Mouse (Mus musculus) cerebellum, postnatal 4 days (tissue): ENCODE data around the gene Nbas.
A peak's percentile ranks its signal among the peaks of the same experiment; 100 is the strongest.

ENCODE experiments used
- DNase-seq, 2 experiments: peaks; one replicate each; pipeline ENCODE4 v3.0.0; 2022; ENCODE audit warnings: low spot score in 2 of 2, mixed read lengths in 1 of 2

Gene Nbas

DNA sequence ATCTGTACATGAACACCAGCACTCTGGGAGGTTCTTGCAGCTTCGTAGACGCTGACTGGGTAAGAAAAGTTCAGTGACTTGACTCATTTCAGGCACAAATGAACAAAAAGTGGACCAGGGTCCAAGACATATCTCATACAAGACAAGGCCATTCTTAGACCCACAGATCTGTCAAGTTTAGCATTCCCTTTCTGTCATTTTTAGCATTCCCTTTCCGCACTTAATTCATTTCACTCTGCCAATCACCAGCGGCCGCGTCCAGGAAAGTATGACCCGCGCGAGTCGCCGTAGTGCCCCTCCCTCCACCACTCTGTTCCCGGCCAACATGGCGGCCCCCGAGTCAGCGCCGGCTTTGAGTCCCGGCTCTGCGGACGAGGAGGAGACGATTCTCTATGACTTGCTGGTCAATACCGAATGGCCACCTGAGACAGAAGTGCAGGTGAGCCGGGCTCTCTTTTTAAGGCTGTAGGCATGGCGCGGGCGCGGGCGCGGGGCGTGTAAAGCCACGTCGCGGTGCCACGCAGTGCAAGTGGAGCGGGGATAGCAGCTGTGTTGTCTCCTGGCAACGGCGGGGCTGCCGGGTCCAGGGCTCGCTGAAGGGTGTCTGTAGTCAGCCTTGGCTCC lies at the start of gene Nbas:
Gene Nbas (plus strand): TSS at position 308 of the 624 bp plus-strand sequence.
- DNase-seq = peak; percentile 84

DNA sequence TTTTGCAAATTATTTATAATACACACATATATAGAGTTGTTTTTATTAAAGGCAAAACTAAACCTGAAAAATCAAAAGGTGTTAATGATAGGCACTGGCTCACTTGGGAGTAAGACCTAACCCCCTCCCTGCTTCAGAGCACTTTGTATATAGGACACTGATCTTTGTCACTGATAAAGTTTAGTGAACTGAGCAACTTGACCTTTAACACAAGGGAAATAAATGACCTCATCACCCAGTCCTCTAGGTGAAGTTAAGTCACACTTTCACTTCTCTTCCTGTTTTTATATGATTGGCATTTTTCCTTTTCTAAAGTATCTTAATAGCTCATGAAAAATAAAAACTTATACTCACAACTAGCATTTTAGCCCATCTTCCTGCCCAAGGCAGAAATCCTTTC lies 26.5 kb upstream of the Nbas start:
- no peak for DNase-seq

- peak; percentile 75 to 88 for DNase-seq
Observed at GRCm38 (mm10) chr12:13248691-13249572, 20.0 kb upstream of the Nbas start, which contains the start of gene Ddx1. Ddx1 (minus strand) TSS chr12:13249213.

DNA sequence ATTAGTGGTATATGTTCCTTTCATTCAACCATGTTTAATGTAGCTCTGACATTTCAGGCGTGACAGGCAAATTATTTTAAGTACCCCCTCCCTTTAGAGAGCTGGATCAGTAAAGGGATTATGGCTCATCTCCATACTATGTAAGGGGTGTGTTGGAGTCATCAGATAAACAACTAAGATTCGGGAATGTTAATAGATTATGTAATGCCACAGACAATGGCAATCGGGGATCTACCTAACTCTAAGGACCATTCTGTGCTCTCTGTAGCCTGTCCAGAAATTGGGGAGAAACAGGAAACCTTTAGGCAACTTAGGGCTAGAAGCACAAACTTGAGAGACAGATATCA lies 19.4 kb upstream of the Nbas start:
- DNase-seq = no peak

DNA sequence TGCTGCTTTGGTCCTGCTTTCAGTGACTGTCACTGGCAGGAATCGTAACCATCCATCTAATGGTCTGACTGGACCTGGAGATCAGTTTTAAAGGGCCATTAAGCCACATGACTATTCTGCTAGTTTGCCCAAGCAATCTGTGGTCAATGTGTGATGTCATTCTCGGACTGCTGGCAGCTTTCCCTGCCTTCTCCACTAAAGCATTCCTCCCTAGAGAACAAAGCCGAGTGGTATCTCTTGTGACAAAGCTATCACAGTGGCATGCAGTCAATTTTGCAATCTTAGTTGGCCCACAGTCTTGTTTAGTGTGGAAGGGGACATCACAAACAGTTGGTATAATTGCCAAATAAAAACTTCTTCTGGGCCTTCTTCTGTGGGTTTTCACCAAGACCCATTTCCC lies 13.9 kb upstream of the Nbas start:
- DNase-seq = no peak

DNA sequence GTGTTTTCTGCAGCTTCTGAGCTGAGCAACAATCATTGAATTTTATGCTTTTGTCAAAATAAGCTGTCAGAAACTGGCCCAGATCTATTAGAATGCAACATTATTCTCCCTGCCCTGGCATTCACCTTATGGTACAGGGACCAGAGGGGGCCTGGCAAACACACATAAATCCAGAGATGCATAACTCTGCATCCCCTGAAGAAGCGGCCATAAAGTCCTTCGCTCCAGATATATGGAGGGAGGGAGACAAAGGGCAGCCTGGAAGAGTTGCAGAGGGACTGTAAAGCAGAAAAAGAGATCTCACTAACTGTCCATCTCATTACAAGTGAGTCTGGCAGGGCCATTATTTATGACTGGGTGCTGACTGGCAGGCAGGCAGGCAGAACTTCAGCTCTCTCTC lies 13.2 kb upstream of the Nbas start:
- no peak for DNase-seq

DNA sequence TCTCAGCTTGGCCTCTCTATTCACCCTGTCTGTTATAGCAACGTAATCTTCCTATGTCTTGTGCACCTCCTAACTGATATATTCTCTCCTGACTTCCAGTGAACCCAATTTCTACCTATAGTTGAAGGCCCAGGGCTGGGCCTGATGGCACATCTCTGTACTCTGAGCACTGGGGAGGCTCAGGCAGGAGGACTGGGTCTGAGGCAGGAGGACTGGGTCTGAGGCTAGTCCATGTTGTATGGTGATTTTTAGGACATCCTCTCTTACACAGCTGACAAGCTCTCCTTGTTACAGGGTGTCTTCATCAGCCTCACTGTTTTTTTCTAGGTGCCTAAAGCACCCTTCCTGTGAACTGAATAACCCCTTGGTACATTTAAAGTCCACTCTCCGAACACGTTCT lies 521 bp upstream of the Nbas start:
- no peak for DNase-seq

DNA sequence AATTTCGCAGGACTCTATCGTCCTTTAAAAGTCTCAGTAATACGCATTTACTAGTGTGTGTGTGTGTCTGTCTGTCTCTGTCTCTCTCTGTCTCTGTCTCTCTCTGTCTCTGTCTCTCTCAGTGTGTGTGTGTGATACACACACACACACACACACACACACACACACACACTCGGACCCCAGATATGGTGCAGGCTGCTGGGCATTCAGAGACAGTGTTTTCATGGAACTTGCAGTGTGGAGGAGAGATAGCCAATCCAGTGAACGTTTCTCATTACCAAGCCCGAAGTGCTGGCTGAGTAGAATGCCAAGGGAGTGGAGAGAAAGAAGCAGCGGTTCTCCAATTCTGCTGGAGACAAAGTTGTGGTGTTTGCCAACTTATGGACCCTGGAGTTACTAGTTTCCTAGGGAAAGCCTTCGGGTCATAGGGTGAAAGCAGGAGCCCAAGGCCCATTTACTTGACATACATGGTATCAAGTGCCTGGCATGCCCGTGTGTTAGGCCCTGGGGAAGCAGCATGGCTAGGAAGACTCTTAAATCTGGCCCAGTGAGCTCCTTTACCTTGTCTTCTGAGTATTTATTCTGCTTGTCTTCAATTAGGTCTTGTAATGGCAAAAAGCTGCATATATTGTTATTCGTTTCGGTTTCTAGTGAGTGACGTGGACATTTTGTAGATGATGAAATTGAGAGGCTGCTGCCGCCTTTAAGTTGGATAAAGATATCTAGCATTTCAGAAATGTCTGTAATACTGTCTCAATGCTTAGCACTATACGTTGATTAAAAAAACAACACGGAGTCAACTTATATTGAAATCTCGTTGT lies 847 bp downstream of the Nbas start:
- no peak for DNase-seq

- DNase-seq = no peak
Observed at GRCm38 (mm10) chr12:13291453-13291852, 22.5 kb downstream of the Nbas start.

DNA sequence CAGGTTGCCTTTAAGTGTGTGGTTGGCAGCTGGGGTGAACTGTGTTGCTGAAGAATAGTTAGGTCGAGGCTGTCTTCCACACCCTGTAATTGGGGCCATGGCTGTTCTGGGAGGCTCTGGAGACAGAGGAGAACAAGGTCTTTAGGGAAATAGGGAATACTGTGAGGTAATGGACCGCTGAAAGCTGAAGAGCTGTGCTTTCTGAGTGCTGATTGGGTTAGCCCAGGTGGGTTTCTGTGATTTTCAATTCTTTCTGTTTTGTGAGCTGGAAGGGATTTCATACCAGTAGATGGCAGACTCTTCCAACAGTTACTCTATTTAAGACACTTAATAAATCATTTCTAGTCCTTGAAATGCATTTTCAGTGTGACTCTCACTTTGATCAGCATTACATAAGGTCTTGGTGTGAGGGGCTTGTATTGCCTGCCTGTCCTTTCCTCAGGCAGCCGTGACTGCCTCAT lies 24.5 kb downstream of the Nbas start:
- DNase-seq = no peak

GRCm38 (mm10) chr12:13303037-13303436 lies 34.1 kb downstream of the Nbas start:
- no peak for DNase-seq

DNA sequence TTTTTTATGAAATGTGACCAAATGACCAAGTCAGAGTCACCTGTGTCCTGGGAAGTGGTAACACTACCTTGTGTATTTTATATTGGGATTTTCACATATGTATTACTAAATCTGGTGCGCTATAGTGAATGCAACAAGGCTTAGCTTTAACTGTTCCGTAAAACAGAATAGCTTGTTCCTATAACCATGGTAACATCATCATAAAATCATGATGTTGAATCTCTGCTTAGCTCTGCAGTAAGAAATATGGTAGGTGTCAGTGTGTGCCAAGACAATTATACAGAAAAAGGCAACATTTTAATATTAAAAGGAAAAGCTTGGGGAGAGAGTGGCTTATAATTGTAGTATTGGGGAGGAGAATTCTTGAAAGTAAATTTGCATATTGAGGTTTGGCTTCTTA lies 45.0 kb downstream of the Nbas start:
- DNase-seq = no peak

GRCm38 (mm10) chr12:13314384-13314783 lies 45.5 kb downstream of the Nbas start:
- no peak for DNase-seq

DNA sequence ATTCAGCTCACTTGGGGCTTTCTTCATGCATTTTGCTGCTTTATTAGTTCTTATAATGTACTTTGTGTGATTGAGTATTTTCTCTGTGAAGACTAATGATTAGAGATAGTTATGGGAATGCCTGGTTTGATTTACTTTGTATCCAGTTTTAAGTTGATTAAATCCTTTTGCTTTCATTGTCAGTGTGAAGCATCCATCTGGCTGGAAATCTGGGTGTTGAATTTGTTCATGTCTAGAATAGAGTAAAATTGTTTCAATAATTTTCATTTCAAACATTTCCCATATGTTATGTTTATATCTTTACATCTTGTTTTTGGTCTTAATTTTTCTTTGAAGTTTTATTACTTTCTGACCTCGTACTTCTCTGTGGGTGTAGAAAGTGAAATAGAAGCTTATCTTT lies 46.1 kb downstream of the Nbas start:
- DNase-seq = no peak

- no peak for DNase-seq
Observed at GRCm38 (mm10) chr12:13342535-13342934, 73.6 kb downstream of the Nbas start.

- no peak for DNase-seq
Observed at GRCm38 (mm10) chr12:13356201-13356600, 87.3 kb downstream of the Nbas start.

DNA sequence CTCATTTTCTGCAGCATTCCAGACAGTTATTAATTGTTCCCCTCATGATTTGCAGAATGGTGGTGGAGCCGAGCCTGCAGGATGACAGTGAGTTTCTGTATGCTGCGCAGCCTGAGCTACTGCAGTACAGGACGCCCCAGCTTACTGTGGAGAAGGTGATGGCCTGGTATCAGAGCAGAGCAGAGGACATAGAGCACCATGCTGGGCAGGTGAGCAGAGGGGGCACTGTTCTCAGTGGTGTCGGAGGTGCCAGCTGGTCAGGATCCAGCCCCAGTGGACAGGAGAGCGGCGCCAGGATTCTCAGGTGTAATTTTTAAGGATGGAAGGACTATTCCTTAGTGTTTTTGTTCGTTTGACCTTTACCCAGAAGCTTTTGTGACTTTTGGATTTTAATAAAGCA lies 87.8 kb downstream of the Nbas start:
- no peak for DNase-seq

DNA sequence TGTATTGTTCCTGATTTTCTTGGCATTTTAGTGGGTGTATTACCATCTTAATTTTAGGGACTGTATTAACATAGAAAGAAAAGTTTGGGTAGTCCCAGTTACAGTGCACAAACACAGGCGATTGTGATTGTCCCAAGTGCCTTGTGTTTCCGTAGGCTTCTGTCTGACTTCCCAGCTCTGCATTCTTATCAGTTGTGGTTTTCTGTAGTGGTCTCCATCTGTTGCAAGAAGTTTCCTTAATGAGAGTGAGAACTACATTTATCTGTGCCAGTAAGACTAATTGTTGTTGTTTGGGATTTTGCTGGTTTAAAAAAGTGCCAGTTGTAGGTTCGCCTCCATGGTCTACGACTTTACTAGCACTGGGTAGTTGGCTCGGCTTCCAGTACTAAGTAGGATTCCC lies 88.3 kb downstream of the Nbas start:
- no peak for DNase-seq

GRCm38 (mm10) chr12:13358849-13359248 lies 89.9 kb downstream of the Nbas start:
- DNase-seq = no peak

- no peak for DNase-seq
Observed at GRCm38 (mm10) chr12:13360183-13360811, 91.4 kb downstream of the Nbas start.

GRCm38 (mm10) chr12:13381580-13381979 lies 112.6 kb downstream of the Nbas start:
- DNase-seq = no peak

DNA sequence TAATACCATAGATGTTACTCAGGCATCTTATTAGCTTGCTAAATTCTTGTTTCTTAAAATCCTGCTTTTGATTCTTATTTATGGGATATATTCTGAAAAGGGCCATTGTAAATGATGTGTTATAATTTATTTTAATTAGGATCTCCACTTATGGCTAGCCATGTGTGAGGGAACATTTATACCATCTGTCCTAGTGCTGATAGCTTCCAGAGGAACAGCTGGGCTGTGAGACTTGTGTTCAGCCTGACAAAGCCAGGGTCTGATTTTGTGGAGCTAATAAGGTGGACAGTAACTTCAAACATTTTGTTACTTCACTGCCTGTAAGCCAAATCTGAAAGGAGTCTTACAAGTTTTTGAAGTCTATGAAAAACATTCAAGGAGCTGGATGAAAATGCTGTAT lies 113.1 kb downstream of the Nbas start:
- DNase-seq = no peak
